Mouse (Mus musculus) E14TG2a.4 (cell line): ENCODE measurements around the gene Tifa.

Experiments used
- CTCF ChIP-seq: conservative IDR thresholded peaks from 2 replicates; pipeline ENCODE4 v1.5.1; 2014; ENCODE audit warnings: low read length
- NANOG ChIP-seq: IDR thresholded peaks from 2 replicates; pipeline ENCODE4 v1.6.1; 2014; ENCODE audit warnings: borderline replicate concordance, low read length, mixed read lengths

DNA sequence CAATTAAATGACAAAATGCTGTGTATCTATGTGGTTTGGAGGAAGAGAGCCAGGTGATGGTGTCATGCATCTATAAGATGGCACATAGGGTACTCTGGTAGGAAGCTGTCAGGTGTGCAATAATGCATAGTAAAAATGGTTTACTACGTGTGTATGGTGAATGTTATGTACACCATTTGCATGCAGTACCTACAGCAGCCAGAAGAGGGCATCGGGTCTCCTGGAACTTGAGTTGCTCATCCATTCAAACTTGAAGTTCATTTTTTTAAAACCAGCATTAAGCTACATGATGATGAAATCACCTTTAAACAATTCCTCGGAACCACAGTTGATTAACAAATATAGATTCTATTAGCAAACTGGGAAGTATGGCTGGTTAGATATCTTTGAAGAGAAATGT lies 48.1 kb upstream of the Tifa start:
- TF ChIP-seq CTCF (peak; percentile 40), NANOG (no peak)
